Mouse (Mus musculus): ENCODE measurements around the gene Wdtc1. TPM values are rescaled to one million over a fixed set of nuclear protein-coding genes. Genes with fewer than 3 reads are reported as not detected.
A peak's percentile ranks its signal among the peaks of the same experiment; 100 is the strongest.

Gene Wdtc1
- polyA plus RNA-seq, 1 experiment from 2014 or later = 14.0 TPM

- Histone ChIP-seq H3K9me3 (replicated peaks) (no peaks in the 10 kb centered on the region), H3K27me3 (no peaks in the 10 kb centered on the region), H3K4me3 (peak overlapping the region; percentile 83; the same call in 1 of the 2 replicates), H3K4me2 (peak overlapping the region; percentile 65), H3K27ac (no peak overlapping the region), H3K9ac (peak overlapping the region; percentile 96; the same call in 1 of the 2 replicates), H3K4me1 (peaks cover 52% of the 10 kb centered on the region), H3K36me3 (ENCODE audit: poor library complexity, severe bottlenecking) (no peaks in the 10 kb centered on the region; the same call in 1 of the 2 replicates)
- ATAC-seq = no peak
- WGBS = 83% methylated on average over 6 of the region's 6 CpGs
Measured at GRCm38 (mm10) chr4:133372278-133372665, 19.0 kb upstream of the Wdtc1 start.

GRCm38 (mm10) chr4:133371621-133372277, 18.5 kb upstream of the Wdtc1 start:
- no peak overlapping the region for H3K27ac ChIP-seq
- peak overlapping the region; percentile 96 for H3K9ac ChIP-seq
- H3K27me3 ChIP-seq = no peaks in the 10 kb centered on the region
- no peak for ATAC-seq
- no peaks in the 10 kb centered on the region; the same call in 1 of the 2 replicates for H3K36me3 ChIP-seq (ENCODE audit: poor library complexity, severe bottlenecking)
- peaks cover 52% of the 10 kb centered on the region for H3K4me1 ChIP-seq
- no peaks in the 10 kb centered on the region for H3K9me3 ChIP-seq (replicated peaks)
- WGBS = 87% methylated on average over 7 of the region's 7 CpGs
- H3K4me2 ChIP-seq = peak overlapping the region; percentile 65
- peak overlapping the region; percentile 83 for H3K4me3 ChIP-seq

- H3K27me3 ChIP-seq = no peaks in the 10 kb centered on the region
- H3K9me3 ChIP-seq (replicated peaks) = no peaks in the 10 kb centered on the region
- H3K9ac ChIP-seq = peak overlapping the region; percentile 96
- 68% methylated on average over 22 of the region's 22 CpGs for WGBS
- no peaks in the 10 kb centered on the region; the same call in 1 of the 2 replicates for H3K36me3 ChIP-seq (ENCODE audit: poor library complexity, severe bottlenecking)
- peak overlapping the region; percentile 65 for H3K4me2 ChIP-seq
- no peak for ATAC-seq
- peak overlapping the region; percentile 64; the same call in 1 of the 2 replicates for H3K27ac ChIP-seq
- peaks cover 47% of the 10 kb centered on the region for H3K4me1 ChIP-seq
- peak overlapping the region; percentile 83 for H3K4me3 ChIP-seq
Measured at GRCm38 (mm10) chr4:133370298-133371274, 17.3 kb upstream of the Wdtc1 start.

- Histone ChIP-seq H3K4me2 (peak within 1 kb of the TSS; percentile 65), H3K27ac (peak within 1 kb of the TSS; percentile 64), H3K27me3 (no peaks in the 10 kb centered on the region), H3K4me1 (peaks cover 44% of the 10 kb centered on the region), H3K36me3 (ENCODE audit: poor library complexity, severe bottlenecking) (no peaks in the 10 kb centered on the region; the same call in 1 of the 2 replicates), H3K9me3 (replicated peaks) (no peaks in the 10 kb centered on the region), H3K4me3 (peak within 1 kb of the TSS; percentile 83), H3K9ac (peak within 1 kb of the TSS; percentile 96)
- ATAC-seq = peak; percentile 98
- under 1% methylated on average over 40 of the region's 40 CpGs for WGBS
Measured at GRCm38 (mm10) chr4:133369553-133370297, 16.4 kb upstream of the Wdtc1 start, which contains the start of gene Slc9a1. TSS of gene Slc9a1 (plus strand) at chr4:133369706.

- Histone ChIP-seq H3K9ac (no peak overlapping the region), H3K36me3 (ENCODE audit: poor library complexity, severe bottlenecking) (no peaks in the 10 kb centered on the region), H3K27ac (no peak overlapping the region), H3K9me3 (replicated peaks) (no peaks in the 10 kb centered on the region), H3K4me1 (no peaks in the 10 kb centered on the region), H3K4me2 (no peak overlapping the region), H3K4me3 (no peak overlapping the region), H3K27me3 (no peaks in the 10 kb centered on the region)
- 91% methylated on average over 6 of the region's 6 CpGs for WGBS
- no peak for ATAC-seq
Measured at GRCm38 (mm10) chr4:133354641-133355040, 1.4 kb upstream of the Wdtc1 start.

GRCm38 (mm10) chr4:133352797-133353196, 484 bp downstream of the Wdtc1 start:
- Histone ChIP-seq H3K27ac (no peak overlapping the region), H3K4me1 (no peaks in the 10 kb centered on the region), H3K9ac (no peak overlapping the region), H3K27me3 (no peaks in the 10 kb centered on the region), H3K9me3 (replicated peaks) (no peaks in the 10 kb centered on the region), H3K4me2 (no peak overlapping the region), H3K36me3 (ENCODE audit: poor library complexity, severe bottlenecking) (no peaks in the 10 kb centered on the region), H3K4me3 (no peak overlapping the region)
- 75% methylated on average over 10 of the region's 10 CpGs for WGBS
- ATAC-seq = no peak

- H3K9me3 ChIP-seq (replicated peaks) = no peaks in the 10 kb centered on the region
Measured at GRCm38 (mm10) chr4:133348051-133348775, 5.1 kb downstream of the Wdtc1 start.

GRCm38 (mm10) chr4:133347624-133348023, 5.7 kb downstream of the Wdtc1 start:
- no peak overlapping the region for H3K4me3 ChIP-seq
- WGBS = 68% methylated on average over 4 of the region's 4 CpGs
- H3K4me1 ChIP-seq = no peaks in the 10 kb centered on the region
- no peak overlapping the region for H3K4me2 ChIP-seq
- no peaks in the 10 kb centered on the region for H3K9me3 ChIP-seq (replicated peaks)
- H3K36me3 ChIP-seq (ENCODE audit: poor library complexity, severe bottlenecking) = no peaks in the 10 kb centered on the region
- no peak for ATAC-seq
- peaks cover 16% of the 10 kb centered on the region for H3K27me3 ChIP-seq
- H3K27ac ChIP-seq = no peak overlapping the region
- H3K9ac ChIP-seq = no peak overlapping the region

More at GRCm38 (mm10) chr4:133348051-133348775, 5.1 kb downstream of the Wdtc1 start:
- Histone ChIP-seq H3K4me3 (no peak overlapping the region), H3K9ac (no peak overlapping the region), H3K27ac (no peak overlapping the region), H3K4me2 (no peak overlapping the region), H3K4me1 (no peaks in the 10 kb centered on the region), H3K36me3 (ENCODE audit: poor library complexity, severe bottlenecking) (no peaks in the 10 kb centered on the region), H3K27me3 (peaks cover 11% of the 10 kb centered on the region)
- ATAC-seq = no peak
- WGBS = 94% methylated on average over 5 of the region's 5 CpGs

GRCm38 (mm10) chr4:133346577-133346976, 6.7 kb downstream of the Wdtc1 start:
- no peaks in the 10 kb centered on the region for H3K9me3 ChIP-seq (replicated peaks)
- ATAC-seq = no peak
- H3K4me3 ChIP-seq = no peak overlapping the region
- no peaks in the 10 kb centered on the region for H3K4me1 ChIP-seq
- no peaks in the 10 kb centered on the region for H3K36me3 ChIP-seq (ENCODE audit: poor library complexity, severe bottlenecking)
- H3K27ac ChIP-seq = no peak overlapping the region
- H3K9ac ChIP-seq = no peak overlapping the region
- no peak overlapping the region for H3K4me2 ChIP-seq
- H3K27me3 ChIP-seq = peaks cover 20% of the 10 kb centered on the region
- WGBS = 76% methylated on average over 4 of the region's 4 CpGs

GRCm38 (mm10) chr4:133345702-133346101, 7.6 kb downstream of the Wdtc1 start:
- no peaks in the 10 kb centered on the region for H3K36me3 ChIP-seq (ENCODE audit: poor library complexity, severe bottlenecking)
- WGBS = 89% methylated on average over 6 of the region's 6 CpGs
- H3K4me2 ChIP-seq = no peak overlapping the region
- no peak overlapping the region for H3K4me3 ChIP-seq
- H3K4me1 ChIP-seq = no peaks in the 10 kb centered on the region
- ATAC-seq = no peak
- no peak overlapping the region for H3K9ac ChIP-seq
- H3K27me3 ChIP-seq = peaks cover 20% of the 10 kb centered on the region
- no peaks in the 10 kb centered on the region for H3K9me3 ChIP-seq (replicated peaks)
- H3K27ac ChIP-seq = no peak overlapping the region

- Histone ChIP-seq H3K4me1 (no peaks in the 10 kb centered on the region), H3K27me3 (peaks cover 20% of the 10 kb centered on the region), H3K4me3 (no peak overlapping the region), H3K27ac (no peak overlapping the region), H3K36me3 (ENCODE audit: poor library complexity, severe bottlenecking) (no peaks in the 10 kb centered on the region), H3K9ac (no peak overlapping the region), H3K4me2 (no peak overlapping the region), H3K9me3 (replicated peaks) (no peaks in the 10 kb centered on the region)
- WGBS = 11% methylated on average over 4 of the region's 4 CpGs
- ATAC-seq = no peak
Measured at GRCm38 (mm10) chr4:133344112-133344511, 9.2 kb downstream of the Wdtc1 start.
